Mouse (Mus musculus) bone marrow macrophage, adult 2 months (primary cell): ENCODE measurements around the gene Setd4.

Experiments used
- CTCF ChIP-seq: IDR thresholded peaks from 2 replicates; pipeline ENCODE4 v1.5.1; 2012; ENCODE audit warnings: low read depth, mild to moderate bottlenecking, low read length, moderate library complexity
- POLR2A ChIP-seq: IDR thresholded peaks from 2 replicates; pipeline ENCODE4 v1.6.1; 2012; ENCODE audit warnings: mild to moderate bottlenecking, low read depth, low read length, borderline replicate concordance

DNA sequence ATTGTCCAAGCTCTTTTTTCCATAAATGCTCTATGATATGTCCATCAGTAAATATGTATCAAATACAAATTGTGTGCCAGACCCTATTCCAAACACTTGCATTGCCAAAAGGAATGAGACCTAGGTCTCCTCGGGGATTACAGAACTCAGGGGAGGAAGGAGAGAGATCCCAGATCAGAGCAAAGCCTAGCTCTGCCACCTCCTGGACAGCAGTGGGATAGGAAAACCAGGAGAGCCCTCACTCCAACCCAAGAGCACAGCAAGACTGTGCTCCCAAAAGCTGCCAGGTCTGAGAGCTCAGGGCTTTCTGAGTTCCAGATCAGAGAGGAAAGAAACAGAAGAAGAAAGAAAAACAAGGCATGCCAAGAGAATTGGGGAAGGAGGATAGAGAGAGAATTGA is 22.9 kb upstream of the Setd4 start:
- TF ChIP-seq POLR2A (no peak), CTCF (peak; percentile 32; the same call in 1 of the 2 replicates)
